Mouse (Mus musculus): ENCODE measurements around the gene Dst. TPM values are rescaled to one million over a fixed set of nuclear protein-coding genes. Genes with fewer than 3 reads are reported as not detected.

Dst gene
- total and polyA plus RNA-seq, 3 experiments: 9.1 to 28.0 (median 20.5) TPM

DNA sequence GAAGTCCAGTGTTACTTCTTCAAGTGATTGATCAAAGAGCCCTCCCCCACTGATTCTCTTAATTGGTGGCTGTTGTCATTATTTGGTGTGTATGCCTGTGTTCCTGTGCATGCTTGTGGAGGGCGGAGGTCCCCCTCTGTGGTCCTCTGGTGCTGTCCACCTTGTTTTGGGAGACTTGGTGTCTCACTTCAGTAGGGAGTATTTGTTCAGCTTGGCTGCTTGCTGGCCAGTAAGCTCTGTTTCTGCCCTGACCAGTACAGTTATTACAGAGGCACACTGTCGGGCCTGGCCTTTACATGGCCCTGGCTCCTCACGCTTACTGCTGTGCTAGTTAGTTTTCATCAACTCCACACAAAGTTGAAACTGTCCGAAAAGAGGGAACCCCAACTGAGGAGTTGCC is 109.3 kb downstream of the Dst start:
- H3K4me3 ChIP-seq (replicated peaks in 1 of 3; ENCODE audit: low read depth in 2 of 3, low read length in 2 of 3, poor library complexity in 1 of 3): no peak overlapping the region
- no peak overlapping the region for H3K27ac ChIP-seq (ENCODE audit: insufficient read depth, low read depth)
- DNase-seq (ENCODE audit: extremely low read depth): no peak
- no peaks in the 10 kb centered on the region for H3K27me3 ChIP-seq (replicated peaks)
- no peaks in the 10 kb centered on the region for H3K79me2 ChIP-seq (replicated peaks; ENCODE audit: control insufficient read depth, extremely low read depth, insufficient read depth, poor library complexity, severe bottlenecking)
- dilution Hi-C loops (cut with MboI; ENCODE audit: extremely low pct_ligation_motif_present, extremely low pct_unique_long_range_greater_than_20kb, low sequenced_read_pairs): no loop called here
- peaks cover 0 to 13% of the 10 kb centered on the region in 2 experiments for H3K36me3 ChIP-seq (replicated peaks in 1 of 2; ENCODE audit: control insufficient read depth in 1 of 2, insufficient read depth in 1 of 2, low read length in 1 of 2)
- H3K4me2 ChIP-seq (ENCODE audit: insufficient read depth, low read depth, poor library complexity, severe bottlenecking): no peak overlapping the region
- H3K9me3 ChIP-seq (replicated peaks; ENCODE audit: low read length): no peaks in the 10 kb centered on the region
- H3K9ac ChIP-seq (ENCODE audit: insufficient read depth, low read depth): no peak overlapping the region
- in situ Hi-C loops (cut with MboI; ENCODE audit: low pct_ligation_motif_present, low pct_unique_long_range_greater_than_20kb, low sequenced_read_pairs): no loop called here
- TF ChIP-seq CHD1 (IDR thresholded peaks at IDR 0.05; ENCODE audit: low read depth, low read length) (no peak), USF1 (IDR thresholded peaks at IDR 0.05; ENCODE audit: low read depth, low read length) (no peak), PAX5 (IDR thresholded peaks at IDR 0.05; ENCODE audit: low read length) (no peak), HCFC1 (IDR thresholded peaks at IDR 0.05; ENCODE audit: low read depth, low read length) (no peak), KAT2A (IDR thresholded peaks at IDR 0.05; ENCODE audit: insufficient replicate concordance, low read length) (no peak), GABPA (IDR thresholded peaks at IDR 0.05; ENCODE audit: insufficient replicate concordance, low read depth, low read length) (no peak), ZNF384 (IDR thresholded peaks at IDR 0.05; ENCODE audit: low read depth, low read length) (no peak), MEF2A (IDR thresholded peaks at IDR 0.05; ENCODE audit: borderline replicate concordance, low read depth, low read length) (no peak), MAZ (IDR thresholded peaks at IDR 0.05; ENCODE audit: low read depth, low read length) (no peak), POLR2AphosphoS2 (IDR thresholded peaks at IDR 0.05; ENCODE audit: low read depth, low read length) (no peak), ZC3H11A (IDR thresholded peaks at IDR 0.05; ENCODE audit: low read depth, low read length) (no peak), SMC3 (IDR thresholded peaks at IDR 0.05; ENCODE audit: low read depth, low read length) (no peak), JUN (IDR thresholded peaks at IDR 0.05; ENCODE audit: insufficient read depth, low read depth, low read length) (no peak), NELFE (IDR thresholded peaks at IDR 0.05; ENCODE audit: low read depth, low read length) (no peak), CTCF (conservative IDR thresholded peaks at IDR 0.05 in 1 of 2, IDR thresholded peaks at IDR 0.05 in 1 of 2; ENCODE audit: low read depth in 2 of 2, low read length in 2 of 2) (no peak), TCF12 (IDR thresholded peaks at IDR 0.05; ENCODE audit: low read depth, low read length) (no peak), NRF1 (IDR thresholded peaks at IDR 0.05; ENCODE audit: low read depth, low read length) (no peak), USF2 (conservative IDR thresholded peaks at IDR 0.05; ENCODE audit: low read depth, low read length) (no peak)
- H3K4me1 ChIP-seq (ENCODE audit: control insufficient read depth in 1 of 2, insufficient read depth in 2 of 2): peaks cover 8 to 47% of the 10 kb centered on the region in 2 experiments

DNA sequence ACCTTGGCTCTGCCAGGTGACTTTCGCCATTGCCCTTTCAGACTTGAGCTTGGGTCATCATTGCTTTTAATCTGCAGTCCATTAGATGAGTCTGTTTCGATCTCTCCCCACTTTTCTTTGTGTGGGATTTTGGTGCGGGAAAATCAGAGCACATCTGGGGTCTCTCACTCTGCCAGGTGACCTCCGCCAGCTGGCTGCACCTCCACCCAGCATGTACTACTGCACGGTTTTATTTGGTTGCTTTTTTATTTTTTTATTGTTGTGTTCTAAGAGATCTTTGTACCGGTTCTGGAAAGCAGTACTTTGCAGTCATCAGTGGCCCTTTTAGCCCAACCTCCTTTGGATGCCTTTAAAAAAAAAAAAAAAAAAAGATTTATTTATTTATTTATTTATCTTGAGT is 112.6 kb downstream of the Dst start:
- Histone ChIP-seq H3K27me3 (replicated peaks) (no peaks in the 10 kb centered on the region), H3K4me1 (ENCODE audit: control insufficient read depth in 1 of 2, insufficient read depth in 2 of 2) (peaks cover 12 to 63% of the 10 kb centered on the region in 2 experiments), H3K4me2 (ENCODE audit: insufficient read depth, low read depth, poor library complexity, severe bottlenecking) (no peak overlapping the region), H3K36me3 (replicated peaks in 1 of 2; ENCODE audit: control insufficient read depth in 1 of 2, insufficient read depth in 1 of 2, low read length in 1 of 2) (peaks cover 0 to 13% of the 10 kb centered on the region in 2 experiments), H3K9me3 (replicated peaks; ENCODE audit: low read length) (no peaks in the 10 kb centered on the region), H3K79me2 (replicated peaks; ENCODE audit: control insufficient read depth, extremely low read depth, insufficient read depth, poor library complexity, severe bottlenecking) (no peaks in the 10 kb centered on the region), H3K27ac (ENCODE audit: insufficient read depth, low read depth) (no peak overlapping the region), H3K9ac (ENCODE audit: insufficient read depth, low read depth) (no peak overlapping the region), H3K4me3 (replicated peaks in 1 of 3; ENCODE audit: low read depth in 2 of 3, low read length in 2 of 3, poor library complexity in 1 of 3) (no peak overlapping the region)
- DNase-seq (ENCODE audit: extremely low read depth): no peak
- in situ Hi-C loops (cut with MboI; ENCODE audit: low pct_ligation_motif_present, low pct_unique_long_range_greater_than_20kb, low sequenced_read_pairs): no loop called here
- dilution Hi-C loops (cut with MboI; ENCODE audit: extremely low pct_ligation_motif_present, extremely low pct_unique_long_range_greater_than_20kb, low sequenced_read_pairs): no loop called here
- TF ChIP-seq MAFK (IDR thresholded peaks at IDR 0.05; ENCODE audit: insufficient replicate concordance, low read length) (no peak), JUN (IDR thresholded peaks at IDR 0.05; ENCODE audit: insufficient read depth, low read depth, low read length) (no peak), PAX5 (IDR thresholded peaks at IDR 0.05; ENCODE audit: low read length) (no peak), CTCF (conservative IDR thresholded peaks at IDR 0.05 in 1 of 2, IDR thresholded peaks at IDR 0.05 in 1 of 2; ENCODE audit: low read depth in 2 of 2, low read length in 2 of 2) (no peak), ZNF384 (IDR thresholded peaks at IDR 0.05; ENCODE audit: low read depth, low read length) (no peak), POLR2A (IDR thresholded peaks at IDR 0.05; ENCODE audit: low read depth, low read length) (no peak), TBP (conservative IDR thresholded peaks at IDR 0.05; ENCODE audit: low read depth, low read length) (no peak), GABPA (IDR thresholded peaks at IDR 0.05; ENCODE audit: insufficient replicate concordance, low read depth, low read length) (no peak), RAD21 (IDR thresholded peaks at IDR 0.05; ENCODE audit: low read depth, low read length) (no peak), POLR2AphosphoS2 (IDR thresholded peaks at IDR 0.05; ENCODE audit: low read depth, low read length) (no peak), SIN3A (IDR thresholded peaks at IDR 0.05; ENCODE audit: low read length) (no peak), SMC3 (IDR thresholded peaks at IDR 0.05; ENCODE audit: low read depth, low read length) (no peak), ETS1 (conservative IDR thresholded peaks at IDR 0.05; ENCODE audit: low read depth, low read length) (no peak), EP300 (IDR thresholded peaks at IDR 0.05; ENCODE audit: low read length) (no peak), RCOR1 (conservative IDR thresholded peaks at IDR 0.05; ENCODE audit: low read depth, low read length) (no peak), USF2 (conservative IDR thresholded peaks at IDR 0.05; ENCODE audit: low read depth, low read length) (no peak), TCF12 (IDR thresholded peaks at IDR 0.05; ENCODE audit: low read depth, low read length) (no peak), ELF1 (IDR thresholded peaks at IDR 0.05; ENCODE audit: low read depth, low read length) (no peak)
